ENCODE assay signal across 19 mouse cellular contexts in genomic region chr1:57243607-57244408, GRCm38 (mm10).
A peak's percentile ranks its signal among the peaks of the same experiment; 100 is the strongest.
DNase-seq lines count a peak whose midpoint lies in the region; ATAC-seq lines count a peak whose summit lies in the region.
"Had no signal": no experiment of that assay in that cellular context is flagged by ENCODE, and none has a peak within 500 bp of the region (broad histone marks: within the 10 kb centered on the region; RNA-seq: fewer than 3 reads in every experiment).

No protein-coding gene starts in this region.

- WGBS in embryonic facial prominence, embryonic 12.5 days = 67% methylated on average over 6 of the region's 6 CpGs
- 72% methylated on average over 6 of the region's 6 CpGs for WGBS in embryonic facial prominence, embryonic 10.5 days
- 43% methylated on average over 6 of the region's 6 CpGs for WGBS in neural tube, embryonic 11.5 days
- 13% methylated on average over 6 of the region's 6 CpGs for WGBS in midbrain, embryonic 14.5 days

- ATAC-seq in embryonic facial prominence, embryonic 12.5 days (ENCODE audit: insufficient number of reproducible peaks, insufficient read depth, low FRiP score, low TSS enrichment) = 0 out of 2 replicates have a peak, but pooled peaks have one; percentile 6
- ATAC-seq in neural tube, embryonic 11.5 days (ENCODE audit: insufficient read depth, low FRiP score, low TSS enrichment) = peak; percentile 82
- ATAC-seq in midbrain, embryonic 14.5 days (ENCODE audit: low FRiP score, low TSS enrichment) = peak; percentile 60; the same call in 1 of the 2 replicates
- ATAC-seq: forebrain, embryonic 16.5 days; intestine, postnatal 0 days had no signal

- no peaks in the 10 kb centered on the region for H3K4me1 ChIP-seq in embryonic facial prominence, embryonic 12.5 days
- no peaks in the 10 kb centered on the region for H3K4me1 ChIP-seq in embryonic facial prominence, embryonic 10.5 days
- H3K4me1 ChIP-seq in neural tube, embryonic 11.5 days (ENCODE audit: control insufficient read depth, insufficient read depth, low read length) = no peaks in the 10 kb centered on the region
- H3K4me1 ChIP-seq in midbrain, embryonic 14.5 days (ENCODE audit: control insufficient read depth, insufficient read depth, low read length) = no peaks in the 10 kb centered on the region
- H3K4me1 ChIP-seq: heart, embryonic 15.5 days; limb, embryonic 15.5 days; megakaryocyte, embryonic 14.5 days had no signal

- no peaks in the 10 kb centered on the region for H3K27me3 ChIP-seq in embryonic facial prominence, embryonic 12.5 days
- no peaks in the 10 kb centered on the region for H3K27me3 ChIP-seq in embryonic facial prominence, embryonic 10.5 days (replicated peaks; ENCODE audit: low read depth, poor library complexity, severe bottlenecking)
- H3K27me3 ChIP-seq in neural tube, embryonic 11.5 days (ENCODE audit: control insufficient read depth, insufficient read depth, low read length) = no peaks in the 10 kb centered on the region
- peaks cover 5% of the 10 kb centered on the region; the same call in 1 of the 2 replicates for H3K27me3 ChIP-seq in midbrain, embryonic 14.5 days (ENCODE audit: control insufficient read depth, insufficient read depth, low read length)
- H3K27me3 ChIP-seq: heart, embryonic 15.5 days; limb, embryonic 15.5 days; megakaryocyte, embryonic 14.5 days had no signal

- H3K27ac ChIP-seq in embryonic facial prominence, embryonic 12.5 days = no peak overlapping the region
- H3K27ac ChIP-seq in embryonic facial prominence, embryonic 10.5 days (replicated peaks) = no peak overlapping the region
- H3K27ac ChIP-seq in neural tube, embryonic 11.5 days (ENCODE audit: low read depth, low read length) = no peak overlapping the region
- H3K27ac ChIP-seq in midbrain, embryonic 14.5 days (replicated peaks; ENCODE audit: low read depth, low read length) = no peak overlapping the region
- H3K27ac ChIP-seq: heart, adult 2 months; heart, embryonic 15.5 days; limb, embryonic 15.5 days had no signal

- H3K4me3 ChIP-seq in embryonic facial prominence, embryonic 12.5 days = no peak overlapping the region
- H3K4me3 ChIP-seq in embryonic facial prominence, embryonic 10.5 days = no peak overlapping the region
- no peak overlapping the region for H3K4me3 ChIP-seq in neural tube, embryonic 11.5 days (ENCODE audit: low read depth, low read length)
- no peak overlapping the region for H3K4me3 ChIP-seq in midbrain, embryonic 14.5 days (replicated peaks; ENCODE audit: low read depth, low read length)
- H3K4me3 ChIP-seq: heart, adult 2 months; heart, embryonic 15.5 days; limb, embryonic 15.5 days; megakaryocyte, embryonic 14.5 days had no signal

- no peak for DNase-seq in embryonic facial prominence, embryonic 10.5 days (ENCODE audit: low spot score)
- peak; percentile 41 for DNase-seq in neural tube, embryonic 11.5 days (ENCODE audit: low spot score)
- DNase-seq in neural tube, embryonic 10.5 days (ENCODE audit: extremely low spot score, low spot score) = no peak
- peak; percentile 31 for DNase-seq in midbrain, embryonic 14.5 days
- peak; percentile 41 for DNase-seq in telencephalon, adult 2 months (ENCODE audit: low read depth, low spot score)
- DNase-seq in spleen, adult 12 weeks (ENCODE audit: low spot score) = no peak
- no peak for DNase-seq in cerebellum, adult 18-20 months
- DNase-seq: adrenal gland, adult 2 months; cerebellum, adult 11-12 months; gastrocnemius, postnatal 10 days; heart, adult 2 months; lung, postnatal 10 days; thymus, adult 18-20 months had no signal

- no peaks in the 10 kb centered on the region for H3K9me3 ChIP-seq in embryonic facial prominence, embryonic 12.5 days
- H3K9me3 ChIP-seq in embryonic facial prominence, embryonic 10.5 days = no peaks in the 10 kb centered on the region
- H3K9me3 ChIP-seq in neural tube, embryonic 11.5 days (ENCODE audit: control insufficient read depth, low read length) = no peaks in the 10 kb centered on the region
- no peaks in the 10 kb centered on the region for H3K9me3 ChIP-seq in midbrain, embryonic 14.5 days (ENCODE audit: control insufficient read depth, low read length)
- H3K9me3 ChIP-seq: heart, embryonic 15.5 days; limb, embryonic 15.5 days had no signal

- H3K9ac ChIP-seq in embryonic facial prominence, embryonic 12.5 days = no peak overlapping the region
- no peak overlapping the region for H3K9ac ChIP-seq in neural tube, embryonic 11.5 days (ENCODE audit: low read length)
- no peak overlapping the region for H3K9ac ChIP-seq in midbrain, embryonic 14.5 days (replicated peaks; ENCODE audit: low read length)
- H3K9ac ChIP-seq: heart, embryonic 15.5 days; limb, embryonic 15.5 days had no signal

- no peak overlapping the region for H3K4me2 ChIP-seq in embryonic facial prominence, embryonic 12.5 days (replicated peaks)
- no peak overlapping the region for H3K4me2 ChIP-seq in neural tube, embryonic 11.5 days (ENCODE audit: low read depth)
- no peak overlapping the region for H3K4me2 ChIP-seq in midbrain, embryonic 14.5 days (ENCODE audit: low read length)
- H3K4me2 ChIP-seq: heart, embryonic 15.5 days; limb, embryonic 15.5 days had no signal

- no peaks in the 10 kb centered on the region for H3K36me3 ChIP-seq in embryonic facial prominence, embryonic 12.5 days
- H3K36me3 ChIP-seq in embryonic facial prominence, embryonic 10.5 days (replicated peaks) = no peaks in the 10 kb centered on the region
- no peaks in the 10 kb centered on the region for H3K36me3 ChIP-seq in neural tube, embryonic 11.5 days (ENCODE audit: control insufficient read depth, insufficient read depth, low read length)
- no peaks in the 10 kb centered on the region for H3K36me3 ChIP-seq in midbrain, embryonic 14.5 days (ENCODE audit: control insufficient read depth, insufficient read depth, low read length)
- H3K36me3 ChIP-seq: heart, embryonic 15.5 days; limb, embryonic 15.5 days had no signal

Comparison
In these comparisons a context has a peak if more than half of its experiments do, and no peak if none do; other contexts are left out.
1. DNase-seq: peak in neural tube, embryonic 11.5 days (single experiment), midbrain, embryonic 14.5 days (single experiment) and telencephalon, adult 2 months (single experiment); none in embryonic facial prominence, embryonic 10.5 days (single experiment), neural tube, embryonic 10.5 days (single experiment), spleen, adult 12 weeks (single experiment) and cerebellum, adult 18-20 months (0 of 2).
2. ATAC-seq: peak in every context shown above with its lines; median percentile 82 in neural tube, embryonic 11.5 days; 60 in midbrain, embryonic 14.5 days; 6 in embryonic facial prominence, embryonic 12.5 days.